Mouse (Mus musculus) gastrocnemius, adult 2 months (tissue): Measurements from ENCODE around the gene Cxadr. TPM values are rescaled to one million over a fixed set of nuclear protein-coding genes. Genes with fewer than 3 reads are reported as not detected.

Source experiments
- DNase-seq: peaks from one replicate; pipeline ENCODE4 v3.0.0; 2022
- H3K27ac ChIP-seq: fragments of 200-600 bp; 2 replicates; pipeline ENCODE4 v1.8.1; 2022; ENCODE audit warnings: mild to moderate bottlenecking
- H3K4me3 ChIP-seq: fragments of 200-600 bp; 2 replicates; pipeline ENCODE4 v1.8.1; 2022; ENCODE audit warnings: mild to moderate bottlenecking, moderate library complexity
- CTCF ChIP-seq: fragments of 200-600 bp; IDR thresholded peaks from 2 replicates; pipeline ENCODE4 v1.8.1; 2022; ENCODE audit warnings: antibody characterized with exemption, mild to moderate bottlenecking, moderate library complexity
- intact Hi-C: fragments of 180-260 bp; cut with DNase I; formaldehyde crosslinking; loops from one replicate; pipeline ENCODE4 v1.15.1; 2025
- total RNA-seq, 2 experiments: library from RNA; stranded (reverse); gene quantifications; 2 replicates each; pipeline ENCODE4 v1.2.3; 2021

Cxadr gene
- total RNA-seq, 2 experiments from 2014 or later: 0.25 to 0.66 TPM

GRCm38 (mm10) chr16:78376745-78377570, 75.7 kb downstream of the Cxadr start, which contains the start of gene Btg3:
Gene Btg3, minus strand, starts transcription at chr16:78377192.
- peak within 1 kb of the TSS; percentile 97 for H3K4me3 ChIP-seq
- intact Hi-C loops: loop anchor here (5.0 kb wide), 1 partner anchor 200 kb away; the partner anchor contains the start of gene D16Ertd472e
- TF ChIP-seq CTCF: no peak
- peak; percentile 91 for DNase-seq
- peak within 1 kb of the TSS; percentile 86 for H3K27ac ChIP-seq

GRCm38 (mm10) chr16:78378493-78378892, 77.2 kb downstream of the Cxadr start:
- intact Hi-C loops: loop anchor here (5.0 kb wide), 1 partner anchor 199 kb away; the partner anchor contains the start of gene D16Ertd472e
- no peak for DNase-seq
- Histone ChIP-seq H3K27ac (no peak overlapping the region), H3K4me3 (no peak overlapping the region)
- TF ChIP-seq CTCF: no peak

- no peak for TF ChIP-seq CTCF
- no peak for DNase-seq
- Histone ChIP-seq H3K4me3 (no peak overlapping the region), H3K27ac (no peak overlapping the region)
- intact Hi-C loops: no loop called here
Observed at GRCm38 (mm10) chr16:78389122-78389521, 87.8 kb downstream of the Cxadr start.

- H3K4me3 ChIP-seq: no peak overlapping the region
- intact Hi-C loops: no loop called here
- DNase-seq: no peak
- TF ChIP-seq CTCF: no peak
- no peak overlapping the region for H3K27ac ChIP-seq
Observed at GRCm38 (mm10) chr16:78389986-78390385, 88.7 kb downstream of the Cxadr start.

- H3K27ac ChIP-seq: peak overlapping the region; percentile 62
- intact Hi-C loops: no loop called here
Observed at GRCm38 (mm10) chr16:78391354-78391753, 90.1 kb downstream of the Cxadr start.

GRCm38 (mm10) chr16:78398734-78399133, 97.4 kb downstream of the Cxadr start:
- no peak overlapping the region for H3K4me3 ChIP-seq
- intact Hi-C loops: no loop called here

More at GRCm38 (mm10) chr16:78391354-78391753, 90.1 kb downstream of the Cxadr start:
- H3K4me3 ChIP-seq: no peak overlapping the region
- DNase-seq: no peak
- no peak for TF ChIP-seq CTCF

GRCm38 (mm10) chr16:78399423-78399822, 98.1 kb downstream of the Cxadr start:
- Histone ChIP-seq H3K27ac (no peak overlapping the region), H3K4me3 (no peak overlapping the region)
- DNase-seq: no peak
- intact Hi-C loops: no loop called here
- TF ChIP-seq CTCF: no peak

More at GRCm38 (mm10) chr16:78398734-78399133, 97.4 kb downstream of the Cxadr start:
- DNase-seq: no peak
- no peak for TF ChIP-seq CTCF
- H3K27ac ChIP-seq: no peak overlapping the region

GRCm38 (mm10) chr16:78402316-78402715, 101.0 kb downstream of the Cxadr start:
- H3K27ac ChIP-seq: no peak overlapping the region
- intact Hi-C loops: no loop called here
- TF ChIP-seq CTCF: no peak
- no peak overlapping the region for H3K4me3 ChIP-seq
- no peak for DNase-seq

- intact Hi-C loops: no loop called here
- Histone ChIP-seq H3K4me3 (no peak overlapping the region), H3K27ac (no peak overlapping the region)
- no peak for DNase-seq
- no peak for TF ChIP-seq CTCF
Observed at GRCm38 (mm10) chr16:78406657-78407056, 105.4 kb downstream of the Cxadr start.

- no peak for DNase-seq
- H3K27ac ChIP-seq: no peak overlapping the region
- TF ChIP-seq CTCF: no peak
- H3K4me3 ChIP-seq: no peak overlapping the region
- intact Hi-C loops: no loop called here
Observed at GRCm38 (mm10) chr16:78407855-78408254, 106.6 kb downstream of the Cxadr start.

Other genes with a start within 250 kb of the Cxadr start
- gene Btg3, start 75.7 kb downstream of the Cxadr start, total RNA-seq: 1 to 10 TPM; 1.8 to 4.5 TPM